Mouse (Mus musculus) stomach, embryonic 16.5 days (tissue): Measurements from ENCODE around the gene Tbx6. TPM values are rescaled to one million over a fixed set of nuclear protein-coding genes. Genes with fewer than 3 reads are reported as not detected.

Experiments used
- ATAC-seq: fragments of 200-750 bp; cut with Nextera tagmentation; 2 replicates; pipeline ENCODE4 v1.8.0; 2017; ENCODE audit warnings: moderate number of reproducible peaks, moderate TSS enrichment; ENCODE audit not compliant: insufficient read depth, low FRiP score
- H3K27ac ChIP-seq: fragments of 300-500 bp; sonication (generic); 2 replicates; pipeline ENCODE4 v1.5.1; 2014; ENCODE audit warnings: low read length
- H3K27me3 ChIP-seq: fragments of 300-500 bp; sonication (generic); 2 replicates; pipeline ENCODE4 v1.6.1; 2014; ENCODE audit warnings: low read length, control low read depth, mixed read lengths; ENCODE audit not compliant: control insufficient read depth, insufficient read depth
- H3K36me3 ChIP-seq: fragments of 300-500 bp; sonication (generic); 2 replicates; pipeline ENCODE4 v1.6.1; 2014; ENCODE audit warnings: low read length; ENCODE audit not compliant: control insufficient read depth, insufficient read depth
- H3K4me1 ChIP-seq: fragments of 300-500 bp; sonication (generic); 2 replicates; pipeline ENCODE4 v1.6.1; 2014; ENCODE audit warnings: low read length, control low read depth, mixed read lengths; ENCODE audit not compliant: control insufficient read depth, insufficient read depth
- H3K4me2 ChIP-seq: fragments of 300-500 bp; sonication (generic); 2 replicates; pipeline ENCODE4 v1.6.1; 2014; ENCODE audit warnings: low read depth, low read length, mixed read lengths
- H3K4me3 ChIP-seq: fragments of 300-500 bp; sonication (generic); replicated peaks from 2 replicates; pipeline ENCODE4 v1.5.1; 2014; ENCODE audit warnings: mild to moderate bottlenecking, low read length
- H3K9ac ChIP-seq: fragments of 300-500 bp; sonication (generic); 2 replicates; pipeline ENCODE4 v1.6.1; 2014; ENCODE audit warnings: low read length
- H3K9me3 ChIP-seq: fragments of 300-500 bp; sonication (generic); replicated peaks from 2 replicates; pipeline ENCODE4 v1.6.1; 2016; ENCODE audit warnings: low read length, control low read depth; ENCODE audit not compliant: control insufficient read depth
- WGBS: fragments of 180-500 bp; shearing (Covaris S2); extraction: QIAGEN DNeasy Blood & Tissue Kit; methylation state at CpG from one replicate; pipeline ENCODE4 v1.1.7; 2014; 5-methylcytosine and 5-hydroxymethylcytosine counted together
- polyA plus RNA-seq: library from polyadenylated mRNA; unstranded; fragments of >200 nt; fragmentation: Nextera tagmentation; extraction: Ambion mirVana; gene quantifications from 2 replicates; pipeline ENCODE4 v1.2.1, GENCODE M21; 2015

The Tbx6 gene
- polyA plus RNA-seq, 1 experiment from 2014 or later, result 0.27 TPM

- Histone ChIP-seq H3K9ac (no peak overlapping the region; the same call in 1 of the 2 replicates), H3K27ac (no peak overlapping the region), H3K4me1 (peaks cover 35% of the 10 kb centered on the region), H3K9me3 (no peaks in the 10 kb centered on the region), H3K4me2 (peak overlapping the region; percentile 55), H3K27me3 (no peaks in the 10 kb centered on the region), H3K36me3 (peaks cover 18% of the 10 kb centered on the region), H3K4me3 (no peak overlapping the region)
- no peak for ATAC-seq
- 70% methylated on average over 8 of the region's 8 CpGs for WGBS
Observed at GRCm38 (mm10) chr7:126796350-126796932, 15.2 kb downstream of the Tbx6 start.

DNA sequence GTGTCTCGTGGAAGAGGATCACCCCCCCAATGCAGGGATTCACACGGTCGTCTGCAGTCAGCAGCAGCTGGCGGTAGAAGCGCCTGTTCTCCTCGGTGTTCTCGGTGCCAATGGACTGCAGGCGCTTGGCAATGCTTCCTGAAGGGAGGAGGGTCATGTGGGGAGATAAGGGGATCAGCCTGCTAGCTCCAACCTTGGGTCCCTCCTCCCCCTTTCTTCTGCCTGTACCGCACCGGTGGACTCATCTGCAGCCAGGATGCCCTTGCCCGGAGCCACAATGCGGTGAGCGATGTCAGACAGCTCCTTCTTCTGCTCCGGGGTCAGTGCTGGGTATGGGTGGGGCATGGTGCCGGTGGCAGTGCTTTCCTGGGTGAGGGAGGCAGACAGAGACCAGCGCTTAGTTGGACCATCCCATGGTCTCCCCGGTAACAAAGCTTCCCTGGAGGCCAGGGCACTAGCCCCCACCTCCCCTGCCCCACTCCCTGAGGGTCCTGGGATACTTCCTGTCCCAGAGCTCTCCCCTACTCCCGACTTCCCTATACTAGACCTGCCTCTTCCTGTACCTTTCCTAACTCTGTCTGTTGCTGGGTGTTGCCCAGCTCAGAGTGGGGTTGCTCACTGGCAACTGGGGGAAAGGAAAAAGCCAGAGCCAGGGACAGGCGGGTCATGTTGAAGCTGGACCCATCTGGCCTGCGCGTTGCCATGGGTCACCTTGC, 16.3 kb downstream of the Tbx6 start, which contains the start of gene Fam57b:
Gene Fam57b, plus strand, starts transcription at position 258 of the 716 bp plus-strand sequence.
- peaks cover 35% of the 10 kb centered on the region for H3K4me1 ChIP-seq
- no peak for ATAC-seq
- peaks cover 18% of the 10 kb centered on the region for H3K36me3 ChIP-seq
- WGBS, result 21% methylated on average over 21 of the region's 21 CpGs
- peak within 1 kb of the TSS; percentile 55 for H3K4me2 ChIP-seq
- H3K27me3 ChIP-seq, result no peaks in the 10 kb centered on the region
- H3K9ac ChIP-seq, result peak within 1 kb of the TSS; percentile 87
- H3K9me3 ChIP-seq, result no peaks in the 10 kb centered on the region
- peak within 1 kb of the TSS; percentile 97 for H3K27ac ChIP-seq
- peak within 1 kb of the TSS; percentile 73 for H3K4me3 ChIP-seq

DNA sequence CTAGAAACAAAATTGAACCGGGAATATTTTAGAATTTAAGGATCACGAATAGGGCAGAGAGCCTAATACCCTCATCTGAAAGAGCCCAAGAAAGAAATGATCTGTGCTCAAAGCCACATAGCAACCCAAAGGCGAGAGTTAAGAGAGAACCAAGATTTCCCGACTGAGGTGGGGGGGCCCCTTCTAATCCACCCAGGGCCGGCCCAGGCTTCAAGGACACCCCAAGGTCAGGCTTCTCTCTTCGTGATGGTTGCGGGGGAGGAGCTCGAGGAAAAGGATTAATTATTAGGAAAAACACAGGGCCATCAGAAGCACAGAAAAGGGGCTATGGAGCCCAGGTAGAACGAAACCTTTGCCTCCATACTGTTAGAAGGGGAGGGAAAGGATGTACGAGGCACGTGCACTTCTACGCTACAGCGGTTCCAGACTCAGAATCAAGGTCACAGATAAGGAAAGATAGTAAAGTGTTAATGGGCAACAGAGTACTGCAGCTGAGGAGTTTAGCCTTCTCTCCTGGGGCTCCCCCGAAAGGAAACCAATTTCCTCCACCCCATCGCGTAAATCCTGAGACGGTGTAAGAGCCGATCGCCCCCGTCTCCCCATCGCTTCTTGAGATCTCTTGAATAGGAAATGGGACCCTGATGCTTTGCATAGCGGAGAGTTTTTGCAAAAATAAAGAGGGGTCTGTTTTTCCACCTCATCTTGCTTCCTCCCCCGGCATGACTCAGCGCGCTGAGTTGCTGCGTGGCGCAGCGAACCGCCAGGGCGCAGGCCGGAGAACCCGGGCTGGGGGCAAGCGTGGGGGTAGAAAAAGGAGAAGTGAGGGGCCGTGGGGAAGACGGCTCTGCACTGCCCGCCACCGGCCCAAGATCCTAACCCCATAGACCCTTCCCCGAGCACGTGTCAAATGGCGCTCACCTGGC, 17.1 kb downstream of the Tbx6 start:
- H3K4me1 ChIP-seq, result peaks cover 28% of the 10 kb centered on the region
- H3K9ac ChIP-seq, result peak overlapping the region; percentile 87
- H3K27ac ChIP-seq, result peak overlapping the region; percentile 97
- no peak for ATAC-seq
- H3K4me2 ChIP-seq, result peak overlapping the region; percentile 55
- H3K9me3 ChIP-seq, result no peaks in the 10 kb centered on the region
- peak overlapping the region; percentile 73 for H3K4me3 ChIP-seq
- WGBS, result under 1% methylated on average over 40 of the region's 40 CpGs
- H3K27me3 ChIP-seq, result no peaks in the 10 kb centered on the region
- H3K36me3 ChIP-seq, result peaks cover 18% of the 10 kb centered on the region

- Histone ChIP-seq H3K27me3 (no peaks in the 10 kb centered on the region), H3K4me3 (peak overlapping the region; percentile 73), H3K9ac (peak overlapping the region; percentile 87), H3K27ac (peak overlapping the region; percentile 100), H3K4me1 (peaks cover 28% of the 10 kb centered on the region), H3K4me2 (peak overlapping the region; percentile 81), H3K9me3 (no peaks in the 10 kb centered on the region), H3K36me3 (peaks cover 18% of the 10 kb centered on the region)
- under 1% methylated on average over 30 of the region's 36 CpGs for WGBS
- ATAC-seq, result peak; percentile 96
Observed at GRCm38 (mm10) chr7:126799050-126799467, 17.8 kb downstream of the Tbx6 start.

DNA sequence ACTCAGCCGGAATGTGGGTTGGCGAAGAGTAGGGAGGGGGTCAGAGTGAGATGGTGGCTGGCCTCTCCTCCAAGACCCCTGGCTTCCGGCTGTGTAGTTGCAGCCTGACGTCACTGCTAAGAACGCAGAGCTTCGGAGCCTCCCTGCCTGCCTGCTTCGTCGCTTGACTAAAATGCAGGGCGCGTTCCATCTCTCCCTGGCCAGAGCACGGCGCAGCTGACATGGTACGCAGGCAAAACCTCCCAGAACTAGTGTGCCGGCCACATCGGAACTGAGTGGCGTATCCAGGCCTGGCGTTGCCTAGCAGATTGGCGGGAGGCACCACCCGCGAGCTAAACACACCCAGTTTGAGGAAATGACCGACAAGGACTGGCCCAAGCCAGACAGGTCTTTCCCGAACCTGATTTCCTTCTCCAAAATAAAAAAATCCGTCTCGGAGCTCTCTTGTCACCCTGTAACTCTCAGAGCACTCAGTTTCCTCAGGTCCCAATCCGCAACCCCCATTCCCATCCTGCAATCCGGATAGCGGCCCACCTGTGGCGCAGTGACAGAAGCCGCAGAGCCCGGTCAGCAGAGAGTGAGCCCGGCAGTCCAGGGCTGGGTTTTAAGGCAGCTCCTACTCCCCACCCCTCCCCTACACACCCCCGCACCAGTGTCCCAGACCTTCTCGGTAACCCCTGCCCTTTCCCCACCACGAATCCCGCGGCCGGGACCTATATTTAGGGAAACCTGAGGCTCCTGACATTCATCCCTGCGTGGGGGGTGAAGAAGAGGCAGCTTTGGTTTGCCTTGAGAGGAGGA, 18.4 kb downstream of the Tbx6 start:
- Histone ChIP-seq H3K4me3 (peak overlapping the region; percentile 73), H3K4me1 (peaks cover 28% of the 10 kb centered on the region), H3K4me2 (peak overlapping the region; percentile 81), H3K27ac (peak overlapping the region; percentile 100), H3K36me3 (peaks cover 18% of the 10 kb centered on the region), H3K27me3 (no peaks in the 10 kb centered on the region), H3K9me3 (no peaks in the 10 kb centered on the region), H3K9ac (peak overlapping the region; percentile 83)
- 2% methylated on average over 37 of the region's 38 CpGs for WGBS
- ATAC-seq, result peak; percentile 89

- 48% methylated on average over 5 of the region's 5 CpGs for WGBS
- no peak for ATAC-seq
- H3K9ac ChIP-seq, result peak overlapping the region; percentile 83
Observed at GRCm38 (mm10) chr7:126800269-126801056, 19.2 kb downstream of the Tbx6 start.

DNA sequence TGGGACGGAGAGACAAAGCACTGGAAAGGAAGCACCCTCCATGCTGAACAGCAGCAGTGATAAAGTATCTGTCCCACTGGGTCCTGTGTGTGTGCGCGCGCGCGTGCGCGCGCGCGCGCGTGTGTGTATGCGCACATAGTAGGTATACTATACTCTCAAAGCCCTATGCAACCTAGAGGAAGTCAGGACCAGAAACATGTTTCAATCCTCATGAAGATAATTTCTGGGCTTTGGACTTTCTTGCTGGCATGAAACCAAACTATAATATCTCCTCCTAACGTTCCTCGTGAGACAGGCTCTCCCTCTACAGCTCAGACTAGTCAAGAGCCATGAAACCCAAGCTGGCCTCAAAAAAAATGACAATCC, 19.8 kb downstream of the Tbx6 start:
- Histone ChIP-seq H3K9me3 (no peaks in the 10 kb centered on the region), H3K27me3 (no peaks in the 10 kb centered on the region), H3K27ac (no peak overlapping the region; the same call in 1 of the 2 replicates), H3K4me2 (no peak overlapping the region), H3K4me1 (peaks cover 27% of the 10 kb centered on the region), H3K9ac (no peak overlapping the region), H3K36me3 (peaks cover 7% of the 10 kb centered on the region), H3K4me3 (no peak overlapping the region)
- 92% methylated on average over 16 of the region's 16 CpGs for WGBS
- no peak for ATAC-seq

More at GRCm38 (mm10) chr7:126800269-126801056, 19.2 kb downstream of the Tbx6 start:
- Histone ChIP-seq H3K27me3 (no peaks in the 10 kb centered on the region), H3K36me3 (peaks cover 11% of the 10 kb centered on the region), H3K27ac (peak overlapping the region; percentile 100), H3K9me3 (no peaks in the 10 kb centered on the region), H3K4me2 (peak overlapping the region; percentile 81), H3K4me3 (peak overlapping the region; percentile 73), H3K4me1 (peaks cover 28% of the 10 kb centered on the region)
